Mouse (Mus musculus) adrenal gland, adult 2 months (tissue): ENCODE measurements around the gene Gtf2b. TPM values are rescaled to one million over a fixed set of nuclear protein-coding genes. Genes with fewer than 3 reads are reported as not detected.

Experiments used
- DNase-seq: peaks from one replicate; pipeline ENCODE4 v3.0.0; 2021
- polyA plus RNA-seq: library from polyadenylated mRNA; depleted of rRNA; stranded (reverse); fragments of >200 nt; gene quantifications from 2 replicates; pipeline ENCODE4 v1.2.3, GENCODE M21; 2012; rRNA removed
- total RNA-seq, 2 experiments: library from RNA; stranded (reverse); gene quantifications; 2 replicates each; pipeline ENCODE4 v1.2.3; 2021

Gene Gtf2b
- total and polyA plus RNA-seq, 3 experiments: 12.4 to 69.1 (median 58.6) TPM

GRCm38 (mm10) chr3:142811582-142811981, 46.7 kb downstream of the Gtf2b start:
- DNase-seq: no peak

GRCm38 (mm10) chr3:142817506-142817905, 52.7 kb downstream of the Gtf2b start:
- no peak for DNase-seq

- no peak for DNase-seq
These were observed 58.8 kb downstream of the Gtf2b start for GRCm38 (mm10) chr3:142823606-142824005.

GRCm38 (mm10) chr3:142826449-142827146, 61.8 kb downstream of the Gtf2b start:
- no peak for DNase-seq

- DNase-seq: no peak
These were observed 68.1 kb downstream of the Gtf2b start for GRCm38 (mm10) chr3:142832910-142833309.

Other genes with a start within 250 kb of the Gtf2b start
- gene Gbp7, start 234.7 kb upstream of the Gtf2b start, total RNA-seq: 10 to 100 TPM; 13.5 to 16.4 TPM
- gene Gbp7, start 234.7 kb upstream of the Gtf2b start, polyA plus RNA-seq: 1.3 and 2.5 TPM in 2 replicates
- gene Gbp3, start 205.0 kb upstream of the Gtf2b start, total RNA-seq: 10 to 100 TPM in 1 of 2 experiments, 1 to 10 TPM in 1; 10.0 to 10.7 TPM
- gene Gbp3, start 205.0 kb upstream of the Gtf2b start, polyA plus RNA-seq: 18.0 and 23.8 TPM in 2 replicates
- gene Gbp2b, start 170.2 kb upstream of the Gtf2b start, total RNA-seq: under 1 TPM; 0.29 to 0.62 TPM
- 0.03 TPM in 1 of 2 replicates, not detected in the other for gene Gbp2b, start 170.2 kb upstream of the Gtf2b start, polyA plus RNA-seq
- gene Gbp2, start 144.4 kb upstream of the Gtf2b start, total RNA-seq: 10 to 100 TPM; 18.6 to 20.6 TPM
- gene Gbp2, start 144.4 kb upstream of the Gtf2b start, polyA plus RNA-seq: 7.3 and 9.5 TPM in 2 replicates
- gene Kyat3, start 64.0 kb upstream of the Gtf2b start, total RNA-seq: 10 to 100 TPM; 30.7 to 36.2 TPM
- gene Kyat3, start 64.0 kb upstream of the Gtf2b start, polyA plus RNA-seq: 1.5 and 2.5 TPM in 2 replicates
- 10 to 100 TPM; 61.2 to 75.0 TPM for gene Pkn2, start 117.0 kb downstream of the Gtf2b start, total RNA-seq
- 47.6 and 66.7 TPM in 2 replicates for gene Pkn2, start 117.0 kb downstream of the Gtf2b start, polyA plus RNA-seq